Mouse (Mus musculus) spleen, postnatal 0 days (tissue): ENCODE results near the gene Hoxc13. TPM values are rescaled to one million over a fixed set of nuclear protein-coding genes. Genes with fewer than 3 reads are reported as not detected.

Experiments
- polyA plus RNA-seq: library from polyadenylated mRNA; unstranded; fragments of >200 nt; fragmentation: Nextera tagmentation; extraction: Ambion mirVana; gene quantifications from 2 replicates; pipeline ENCODE4 v1.2.1, GENCODE M21; 2015

Gene Hoxc13
- polyA plus RNA-seq: not detected in 2 replicates

GRCm38 (mm10) chr15:102921053-102922011 is at the start of gene Hoxc13:
TSS of gene Hoxc13 (plus strand) at chr15:102921103.

GRCm38 (mm10) chr15:102936279-102936972 is 15.5 kb downstream of the Hoxc13 start, which contains the start of gene Hoxc12:
TSS of gene Hoxc12 (plus strand) at chr15:102936757.

GRCm38 (mm10) chr15:102954192-102955006 is 33.5 kb downstream of the Hoxc13 start, which contains the start of gene Hoxc11:
TSS of gene Hoxc11 (plus strand) at chr15:102954427.

GRCm38 (mm10) chr15:102966776-102967311 is 45.9 kb downstream of the Hoxc13 start, which contains the start of gene Hoxc10:
TSS of gene Hoxc10 (plus strand) at chr15:102966796.

GRCm38 (mm10) chr15:102967312-102967510 is 46.3 kb downstream of the Hoxc13 start, which contains the start of gene Hoxc5:
TSS of gene Hoxc5 (plus strand) at chr15:102967443.

GRCm38 (mm10) chr15:102976171-102976570 is 55.3 kb downstream of the Hoxc13 start, which contains the start of gene Hoxc9:
TSS of gene Hoxc9 (plus strand) at chr15:102976439.

Other genes starting within 250 kb of the Hoxc13 start
- 55.7 and 56.8 TPM in 2 replicates for gene Atp5g2, start 248.8 kb upstream of the Hoxc13 start, polyA plus RNA-seq
- 17.6 and 23.3 TPM in 2 replicates for gene Calcoco1, start 198.9 kb upstream of the Hoxc13 start, polyA plus RNA-seq
- not detected in 2 replicates for gene Hoxc12, start 15.7 kb downstream of the Hoxc13 start, polyA plus RNA-seq
- not detected in 2 replicates for gene Hoxc11, start 33.3 kb downstream of the Hoxc13 start, polyA plus RNA-seq
- not detected in 2 replicates for gene Hoxc10, start 45.7 kb downstream of the Hoxc13 start, polyA plus RNA-seq
- 0.55 and 0.61 TPM in 2 replicates for gene Hoxc5, start 46.3 kb downstream of the Hoxc13 start, polyA plus RNA-seq
- not detected in 2 replicates for gene Hoxc9, start 55.3 kb downstream of the Hoxc13 start, polyA plus RNA-seq
- gene Hoxc8, start 69.5 kb downstream of the Hoxc13 start, polyA plus RNA-seq: not detected in 2 replicates
- 0.13 TPM in 1 of 2 replicates, not detected in the other for gene Hoxc6, start 77.2 kb downstream of the Hoxc13 start, polyA plus RNA-seq
- 0.63 and 0.65 TPM in 2 replicates for gene Hoxc4, start 97.8 kb downstream of the Hoxc13 start, polyA plus RNA-seq
- gene Smug1, start 246.0 kb downstream of the Hoxc13 start, polyA plus RNA-seq: 3.3 and 3.6 TPM in 2 replicates